In genomic region chr12:113143164-113143563, GRCm38 (mm10) we compare ENCODE assay signal across 8 mouse cellular contexts. TPM values are rescaled to one million over a fixed set of nuclear protein-coding genes. Genes with fewer than 3 reads are reported as not detected.
DNase-seq lines count a peak whose midpoint lies in the region; ATAC-seq lines count a peak whose summit lies in the region.

No protein-coding gene starts in this region.

- H3K9ac ChIP-seq in heart, embryonic 12.5 days = peak overlapping the region; percentile 94
- H3K9ac ChIP-seq in limb, embryonic 12.5 days (replicated peaks) = no peak overlapping the region

- DNase-seq in gastrocnemius, postnatal 25 days = peak; percentile 51
- no peak for DNase-seq in gastrocnemius, postnatal 36 days
- DNase-seq in naive thymus-derived CD4-positive, alpha-beta T cell, adult 2 months (ENCODE audit: low read depth) = peak; percentile 23
- no peak for DNase-seq in left cerebral cortex, postnatal 4 days
- no peak for DNase-seq in frontal cortex, postnatal 10 days (ENCODE audit: low spot score in 2 of 2)
- DNase-seq in layer of hippocampus, adult 8-10 months (ENCODE audit: low spot score in 2 of 2) = no peak

- peak overlapping the region; percentile 97 for H3K27ac ChIP-seq in heart, embryonic 12.5 days (ENCODE audit: poor library complexity, severe bottlenecking)
- H3K27ac ChIP-seq in limb, embryonic 12.5 days = no peak overlapping the region

- intact Hi-C loops in gastrocnemius, postnatal 36 days (cut with DNase I) = no loop called here
- intact Hi-C loops in left cerebral cortex, postnatal 4 days (cut with DNase I) = no loop called here

- H3K4me3 ChIP-seq in heart, embryonic 12.5 days = peak overlapping the region; percentile 80
- H3K4me3 ChIP-seq in limb, embryonic 12.5 days (replicated peaks) = no peak overlapping the region

- peak overlapping the region; percentile 83 for H3K4me2 ChIP-seq in heart, embryonic 12.5 days
- peak overlapping the region; percentile 76 for H3K4me2 ChIP-seq in limb, embryonic 12.5 days

- H3K9me3 ChIP-seq in heart, embryonic 12.5 days (replicated peaks) = no peaks in the 10 kb centered on the region
- H3K9me3 ChIP-seq in limb, embryonic 12.5 days = no peaks in the 10 kb centered on the region

- H3K4me1 ChIP-seq in heart, embryonic 12.5 days (replicated peaks) = peaks cover 76% of the 10 kb centered on the region
- H3K4me1 ChIP-seq in limb, embryonic 12.5 days (replicated peaks) = peaks cover 53% of the 10 kb centered on the region

- no peak for ATAC-seq in heart, embryonic 12.5 days (ENCODE audit: insufficient number of reproducible peaks, low FRiP score)
- ATAC-seq in limb, embryonic 12.5 days (ENCODE audit: insufficient number of reproducible peaks, insufficient read depth, low FRiP score, low TSS enrichment, low read depth) = no peak

- WGBS in heart, embryonic 12.5 days = 37% methylated on average over 7 of the region's 7 CpGs
- WGBS in limb, embryonic 12.5 days = 62% methylated on average over 7 of the region's 7 CpGs

- H3K27me3 ChIP-seq in heart, embryonic 12.5 days (replicated peaks) = no peaks in the 10 kb centered on the region
- peaks cover 86% of the 10 kb centered on the region for H3K27me3 ChIP-seq in limb, embryonic 12.5 days

- peaks cover 31% of the 10 kb centered on the region for H3K36me3 ChIP-seq in heart, embryonic 12.5 days
- peaks cover 8% of the 10 kb centered on the region for H3K36me3 ChIP-seq in limb, embryonic 12.5 days

RNA-seq across cellular contexts. Expression of gene Crip1, which starts 3.0 kb away (rescaled TPM):
- total RNA-seq in gastrocnemius, postnatal 25 days (2021) = 100 to 1,000 TPM in 1 of 2 experiments, 10 to 100 TPM in 1; 90.0 to 150 TPM
- total RNA-seq in gastrocnemius, postnatal 36 days (2021) = 10 to 100 TPM; 73.5 to 88.6 TPM
- 464 and 485 TPM in 2 replicates for polyA plus RNA-seq in heart, embryonic 12.5 days (2016; fragmentation: Nextera tagmentation; extraction: Ambion mirVana)
- 71.0 and 73.2 TPM in 2 replicates for polyA plus RNA-seq in limb, embryonic 12.5 days (2016; fragmentation: Nextera tagmentation; extraction: Ambion mirVana)
- 10 to 100 TPM; 14.9 to 16.3 TPM for total RNA-seq in left cerebral cortex, postnatal 4 days (2021)
- total RNA-seq in layer of hippocampus, adult 8-10 months (2022) = 10 to 100 TPM; 10.9 to 27.6 (median 18.7) TPM

RNA-seq across cellular contexts. Expression of gene Crip2, which starts 3.1 kb away (rescaled TPM):
- total RNA-seq in gastrocnemius, postnatal 25 days (2021) = 10 to 100 TPM; 39.5 to 52.5 TPM
- 10 to 100 TPM; 30.9 to 39.3 TPM for total RNA-seq in gastrocnemius, postnatal 36 days (2021)
- 1,186 and 1,223 TPM in 2 replicates for polyA plus RNA-seq in heart, embryonic 12.5 days (2016; fragmentation: Nextera tagmentation; extraction: Ambion mirVana)
- 51.4 and 53.7 TPM in 2 replicates for polyA plus RNA-seq in limb, embryonic 12.5 days (2016; fragmentation: Nextera tagmentation; extraction: Ambion mirVana)
- total RNA-seq in left cerebral cortex, postnatal 4 days (2021) = 100 to 1,000 TPM; 306 to 334 TPM
- total RNA-seq in layer of hippocampus, adult 8-10 months (2022) = 10 to 100 TPM; 75.5 to 95.0 (median 89.1) TPM

RNA-seq across cellular contexts. Expression of gene Tedc1, which starts 13.1 kb away (rescaled TPM):
- under 1 TPM; 0.46 to 0.54 TPM for total RNA-seq in gastrocnemius, postnatal 25 days (2021)
- under 1 TPM; 0.56 to 0.67 TPM for total RNA-seq in gastrocnemius, postnatal 36 days (2021)
- 24.5 and 26.9 TPM in 2 replicates for polyA plus RNA-seq in heart, embryonic 12.5 days (2016; fragmentation: Nextera tagmentation; extraction: Ambion mirVana)
- 44.1 and 44.6 TPM in 2 replicates for polyA plus RNA-seq in limb, embryonic 12.5 days (2016; fragmentation: Nextera tagmentation; extraction: Ambion mirVana)
- 1 to 10 TPM; 5.6 to 5.7 TPM for total RNA-seq in left cerebral cortex, postnatal 4 days (2021)
- total RNA-seq in layer of hippocampus, adult 8-10 months (2022) = 1 to 10 TPM; 1.2 to 2.2 (median 1.4) TPM

RNA-seq across cellular contexts. Expression of gene Tmem121, which starts 42.6 kb away (rescaled TPM):
- total RNA-seq in gastrocnemius, postnatal 25 days (2021) = under 1 TPM; 0.33 to 0.46 TPM
- under 1 TPM; 0.15 TPM for total RNA-seq in gastrocnemius, postnatal 36 days (2021)
- polyA plus RNA-seq in heart, embryonic 12.5 days (2016; fragmentation: Nextera tagmentation; extraction: Ambion mirVana) = 2.0 and 2.1 TPM in 2 replicates
- polyA plus RNA-seq in limb, embryonic 12.5 days (2016; fragmentation: Nextera tagmentation; extraction: Ambion mirVana) = 17.5 and 18.7 TPM in 2 replicates
- 10 to 100 TPM; 37.8 to 40.0 TPM for total RNA-seq in left cerebral cortex, postnatal 4 days (2021)
- total RNA-seq in layer of hippocampus, adult 8-10 months (2022) = 10 to 100 TPM; 17.9 to 23.1 (median 19.9) TPM

RNA-seq across cellular contexts. Expression of gene Mta1, which starts 45.1 kb away (rescaled TPM):
- 10 to 100 TPM; 29.3 to 34.4 TPM for total RNA-seq in gastrocnemius, postnatal 25 days (2021)
- 10 to 100 TPM; 32.3 to 36.1 TPM for total RNA-seq in gastrocnemius, postnatal 36 days (2021)
- polyA plus RNA-seq in heart, embryonic 12.5 days (2016; fragmentation: Nextera tagmentation; extraction: Ambion mirVana) = 11.3 and 11.4 TPM in 2 replicates
- 19.3 and 20.5 TPM in 2 replicates for polyA plus RNA-seq in limb, embryonic 12.5 days (2016; fragmentation: Nextera tagmentation; extraction: Ambion mirVana)
- total RNA-seq in left cerebral cortex, postnatal 4 days (2021) = 100 to 1,000 TPM; 103 to 105 TPM
- 10 to 100 TPM; 70.5 to 74.8 (median 72.0) TPM for total RNA-seq in layer of hippocampus, adult 8-10 months (2022)

Comparison
In these comparisons a context has a peak if more than half of its experiments do, and no peak if none do; other contexts are left out.
1. DNase-seq: peak in gastrocnemius, postnatal 25 days (single experiment) and naive thymus-derived CD4-positive, alpha-beta T cell, adult 2 months (single experiment); none in gastrocnemius, postnatal 36 days (0 of 2), left cerebral cortex, postnatal 4 days (single experiment), frontal cortex, postnatal 10 days (0 of 2) and layer of hippocampus, adult 8-10 months (0 of 2).